Mouse (Mus musculus) thymus, postnatal 4 days (tissue): ENCODE results near the gene Gper1.
"Not testable (repeated sequence)": the region's sequence is repeated elsewhere in the genome, so short reads cannot be mapped to it uniquely, and the experiment has no call there.

Source experiments
- DNase-seq: peaks from one replicate; pipeline ENCODE4 v3.0.0; 2021

Gper1 gene

GRCm38 (mm10) chr5:139390324-139391119 lies 32.4 kb upstream of the Gper1 start:
- not testable (repeated sequence) for DNase-seq

- no peak for DNase-seq
These were observed 31.5 kb upstream of the Gper1 start for GRCm38 (mm10) chr5:139391309-139391990.

GRCm38 (mm10) chr5:139392219-139393196 lies 30.4 kb upstream of the Gper1 start:
- DNase-seq = no peak

GRCm38 (mm10) chr5:139393197-139393588 lies 29.8 kb upstream of the Gper1 start:
- no peak for DNase-seq

- no peak for DNase-seq
These were observed 28.6 kb upstream of the Gper1 start for GRCm38 (mm10) chr5:139394399-139394798.

- DNase-seq = no peak
These were observed 27.4 kb upstream of the Gper1 start for GRCm38 (mm10) chr5:139395528-139395927.

- DNase-seq = no peak
These were observed 25.5 kb upstream of the Gper1 start for GRCm38 (mm10) chr5:139397359-139397916.

- DNase-seq = peak; percentile 93
These were observed 24.8 kb upstream of the Gper1 start for GRCm38 (mm10) chr5:139397959-139398753.

- DNase-seq = no peak
These were observed 24.2 kb upstream of the Gper1 start for GRCm38 (mm10) chr5:139398786-139399185.

GRCm38 (mm10) chr5:139399991-139400390 lies 23.0 kb upstream of the Gper1 start:
- DNase-seq = no peak

GRCm38 (mm10) chr5:139402106-139402505 lies 20.8 kb upstream of the Gper1 start:
- no peak for DNase-seq

GRCm38 (mm10) chr5:139403692-139404260 lies 19.2 kb upstream of the Gper1 start:
- no peak for DNase-seq

- DNase-seq = no peak
These were observed 18.1 kb upstream of the Gper1 start, which contains the start of gene C130050O18Rik for GRCm38 (mm10) chr5:139404801-139405401. Gene C130050O18Rik (plus strand): TSS chr5:139405280.

- DNase-seq = no peak
These were observed 17.5 kb upstream of the Gper1 start for GRCm38 (mm10) chr5:139405478-139405877.

- no peak for DNase-seq
These were observed 17.0 kb upstream of the Gper1 start for GRCm38 (mm10) chr5:139405953-139406352.

GRCm38 (mm10) chr5:139407121-139407885 lies 15.6 kb upstream of the Gper1 start:
- DNase-seq = no peak

- DNase-seq = no peak
These were observed 14.4 kb upstream of the Gper1 start for GRCm38 (mm10) chr5:139408511-139408910.

GRCm38 (mm10) chr5:139409412-139409811 lies 13.5 kb upstream of the Gper1 start:
- no peak for DNase-seq

- DNase-seq = no peak
These were observed 12.9 kb upstream of the Gper1 start for GRCm38 (mm10) chr5:139410056-139410455.

- DNase-seq = no peak
These were observed 11.8 kb upstream of the Gper1 start for GRCm38 (mm10) chr5:139411117-139411516.
